Mouse (Mus musculus): ENCODE data around the gene Fam50a. TPM values are rescaled to one million over a fixed set of nuclear protein-coding genes. Genes with fewer than 3 reads are reported as not detected.

The Fam50a gene
- polyA plus RNA-seq, 1 experiment from 2014 or later: 25.0 TPM

GRCm38 (mm10) chrX:74368209-74368909, 55.5 kb downstream of the Fam50a start:
- no peaks in the 10 kb centered on the region for H3K9me3 ChIP-seq (replicated peaks; ENCODE audit: control insufficient read depth, low read length)
- 20% methylated on average over 47 of the region's 49 CpGs for WGBS (ENCODE audit: insufficient replicate concordance)
- peaks cover 21% of the 10 kb centered on the region for H3K4me1 ChIP-seq (ENCODE audit: control insufficient read depth, low read depth, low read length)
- H3K27me3 ChIP-seq (ENCODE audit: control insufficient read depth, insufficient read depth, low read depth, low read length): no peaks in the 10 kb centered on the region
- H3K9ac ChIP-seq (ENCODE audit: low read depth, low read length): peak overlapping the region; percentile 87
- H3K4me3 ChIP-seq (ENCODE audit: low read depth, low read length): peak overlapping the region; percentile 77
- peak overlapping the region; percentile 80 for H3K27ac ChIP-seq (ENCODE audit: low read length)
- ATAC-seq (ENCODE audit: low read depth): peak; percentile 79
- peak overlapping the region; percentile 72 for H3K4me2 ChIP-seq (ENCODE audit: low read depth, low read length)
- no peaks in the 10 kb centered on the region; the same call in 1 of the 2 replicates for H3K36me3 ChIP-seq (ENCODE audit: control insufficient read depth, insufficient read depth)

Small RNA genes lying within 50 kb of the gene (microRNA-seq; reads per million reads assigned to microRNA genes)
- 0.98 reads per million for gene Mir7091
- gene Mir7092: 0.74 reads per million

Other genes with a start within 250 kb of the Fam50a start
- gene Opn1mw, start 185.6 kb upstream of the Fam50a start, polyA plus RNA-seq (2015; fragmentation: Nextera tagmentation; extraction: Ambion mirVana): not detected in 2 replicates
- 5.5 and 5.7 TPM in 2 replicates for gene Mecp2, start 177.7 kb upstream of the Fam50a start, polyA plus RNA-seq (2015; fragmentation: Nextera tagmentation; extraction: Ambion mirVana)
- gene Tex28, start 145.2 kb upstream of the Fam50a start, polyA plus RNA-seq (2015; fragmentation: Nextera tagmentation; extraction: Ambion mirVana): not detected in 2 replicates
- gene Tktl1, start 135.8 kb upstream of the Fam50a start, polyA plus RNA-seq (2015; fragmentation: Nextera tagmentation; extraction: Ambion mirVana): not detected in 2 replicates
- gene Flna, start 63.2 kb upstream of the Fam50a start, polyA plus RNA-seq (2015; fragmentation: Nextera tagmentation; extraction: Ambion mirVana): 42.7 and 53.3 TPM in 2 replicates
- gene Emd, start 58.3 kb upstream of the Fam50a start, polyA plus RNA-seq (2015; fragmentation: Nextera tagmentation; extraction: Ambion mirVana): 7.4 and 7.7 TPM in 2 replicates
- 375 and 448 TPM in 2 replicates for gene Rpl10, start 42.2 kb upstream of the Fam50a start, polyA plus RNA-seq (2015; fragmentation: Nextera tagmentation; extraction: Ambion mirVana)
- gene Taz, start 31.1 kb upstream of the Fam50a start, polyA plus RNA-seq (2015; fragmentation: Nextera tagmentation; extraction: Ambion mirVana): 27.8 and 30.2 TPM in 2 replicates
- gene Dnase1l1, start 30.7 kb upstream of the Fam50a start, polyA plus RNA-seq (2015; fragmentation: Nextera tagmentation; extraction: Ambion mirVana): 22.0 and 23.6 TPM in 2 replicates
- 79.2 and 79.8 TPM in 2 replicates for gene Atp6ap1, start 15.9 kb upstream of the Fam50a start, polyA plus RNA-seq (2015; fragmentation: Nextera tagmentation; extraction: Ambion mirVana)
- gene Gdi1, start 8.0 kb upstream of the Fam50a start, polyA plus RNA-seq (2015; fragmentation: Nextera tagmentation; extraction: Ambion mirVana): 57.2 and 63.5 TPM in 2 replicates
- gene Plxna3, start 16.0 kb downstream of the Fam50a start, polyA plus RNA-seq (2015; fragmentation: Nextera tagmentation; extraction: Ambion mirVana): 1.2 and 1.5 TPM in 2 replicates
- 35.8 and 42.0 TPM in 2 replicates for gene Lage3, start 40.6 kb downstream of the Fam50a start, polyA plus RNA-seq (2015; fragmentation: Nextera tagmentation; extraction: Ambion mirVana)
- 37.1 and 39.3 TPM in 2 replicates for gene Ubl4a, start 60.2 kb downstream of the Fam50a start, polyA plus RNA-seq (2015; fragmentation: Nextera tagmentation; extraction: Ambion mirVana)
- gene Slc10a3, start 60.3 kb downstream of the Fam50a start, polyA plus RNA-seq (2015; fragmentation: Nextera tagmentation; extraction: Ambion mirVana): 6.1 TPM in 2 replicates
- 13.1 and 14.2 TPM in 2 replicates for gene Fam3a, start 80.2 kb downstream of the Fam50a start, polyA plus RNA-seq (2015; fragmentation: Nextera tagmentation; extraction: Ambion mirVana)
- gene Ikbkg, start 80.3 kb downstream of the Fam50a start, polyA plus RNA-seq (2015; fragmentation: Nextera tagmentation; extraction: Ambion mirVana): 29.4 and 29.7 TPM in 2 replicates
- gene G6pdx, start 116.2 kb downstream of the Fam50a start, polyA plus RNA-seq (2015; fragmentation: Nextera tagmentation; extraction: Ambion mirVana): 42.3 and 42.7 TPM in 2 replicates
- not detected in 2 replicates for gene Gm6880, start 168.4 kb downstream of the Fam50a start, polyA plus RNA-seq (2015; fragmentation: Nextera tagmentation; extraction: Ambion mirVana)

Measured in liver, embryonic 16.5 days (tissue).